Mouse (Mus musculus) olfactory bulb, adult 2 months (tissue): ENCODE measurements around the gene Gpr83. TPM values are rescaled to one million over a fixed set of nuclear protein-coding genes. Genes with fewer than 3 reads are reported as not detected.
"Not testable (repeated sequence)": the region's sequence is repeated elsewhere in the genome, so short reads cannot be mapped to it uniquely, and the experiment has no call there.

Experiments used
- H3K27ac ChIP-seq: fragments of 200-500 bp; 2 replicates; pipeline ENCODE4 v1.5.1; 2012; ENCODE audit warnings: low read depth, low read length; ENCODE audit not compliant: insufficient read depth
- H3K4me1 ChIP-seq: fragments of 200-500 bp; 2 replicates; pipeline ENCODE4 v1.6.1; 2012; ENCODE audit warnings: low read length; ENCODE audit not compliant: control insufficient read depth, insufficient read depth
- H3K4me3 ChIP-seq: fragments of 200-500 bp; 2 replicates; pipeline ENCODE4 v1.5.1; 2012; ENCODE audit warnings: mild to moderate bottlenecking, low read depth, low read length, moderate library complexity; ENCODE audit not compliant: insufficient read depth
- CTCF ChIP-seq: fragments of 200-500 bp; IDR thresholded peaks from 2 replicates; pipeline ENCODE4 v1.5.1; 2012; ENCODE audit warnings: low read depth, mild to moderate bottlenecking, low read length, moderate library complexity; ENCODE audit not compliant: insufficient read depth
- POLR2A ChIP-seq: fragments of 200-500 bp; IDR thresholded peaks from 2 replicates; pipeline ENCODE4 v1.6.1; 2012; ENCODE audit warnings: mild to moderate bottlenecking, low read depth, low read length, moderate library complexity; ENCODE audit not compliant: insufficient read depth
- WGBS: fragments of 180-500 bp; shearing (Covaris S2); methylation state at CpG from one replicate; pipeline ENCODE4 v1.1.7; 2018; 5-methylcytosine and 5-hydroxymethylcytosine counted together
- polyA plus RNA-seq: library from polyadenylated mRNA; stranded (reverse); fragments of >200 nt; gene quantifications from 2 replicates; pipeline ENCODE4 v1.2.4, GENCODE M21; 2012; ENCODE audit warnings: low replicate concordance; ENCODE audit not compliant: missing spikeins, insufficient read depth, insufficient read length

Gpr83 gene
- polyA plus RNA-seq, 1 experiment = not detected

DNA sequence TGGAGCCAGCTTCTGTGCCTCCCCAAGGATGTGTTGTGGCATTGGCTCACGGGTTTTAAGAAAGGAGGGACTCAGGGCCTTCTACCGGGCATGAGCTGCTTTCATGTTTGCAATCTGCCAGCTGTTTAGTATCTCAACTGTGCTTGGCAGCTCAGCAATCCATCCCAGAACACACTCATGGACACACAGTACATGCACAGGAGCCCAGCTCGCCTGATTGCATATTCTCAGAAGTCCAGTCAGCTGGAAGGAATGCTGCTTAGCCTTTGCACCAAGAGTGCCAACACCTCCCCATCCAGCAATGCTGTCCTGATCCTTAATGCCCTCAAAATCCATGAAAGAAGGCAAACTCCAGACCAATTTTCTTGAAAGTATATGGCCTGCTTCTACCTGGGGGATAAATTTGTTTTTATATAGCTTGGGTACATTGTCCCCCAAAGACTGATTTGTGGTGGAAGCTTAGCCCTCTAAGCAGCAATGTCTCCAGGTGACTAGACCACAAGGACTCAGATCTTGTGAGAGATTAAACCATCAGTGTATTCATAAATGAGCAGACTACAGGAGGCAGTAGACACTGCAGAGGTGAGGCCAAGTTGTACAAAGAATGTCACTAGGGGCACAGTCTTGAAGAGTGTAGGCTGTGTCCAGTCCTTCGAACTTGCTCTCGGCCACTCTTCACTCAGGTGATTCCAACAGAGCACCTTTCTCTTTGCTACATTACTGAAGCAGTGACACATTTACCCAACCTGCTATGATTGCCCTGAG is 15.9 kb downstream of the Gpr83 start:
- peaks cover 8% of the 10 kb centered on the region; the same call in 1 of the 2 replicates for H3K4me1 ChIP-seq
- WGBS = 74% methylated on average over 5 of the region's 5 CpGs
- TF ChIP-seq CTCF (no peak), POLR2A (no peak)
- H3K27ac ChIP-seq = no peak overlapping the region
- H3K4me3 ChIP-seq = no peak overlapping the region

DNA sequence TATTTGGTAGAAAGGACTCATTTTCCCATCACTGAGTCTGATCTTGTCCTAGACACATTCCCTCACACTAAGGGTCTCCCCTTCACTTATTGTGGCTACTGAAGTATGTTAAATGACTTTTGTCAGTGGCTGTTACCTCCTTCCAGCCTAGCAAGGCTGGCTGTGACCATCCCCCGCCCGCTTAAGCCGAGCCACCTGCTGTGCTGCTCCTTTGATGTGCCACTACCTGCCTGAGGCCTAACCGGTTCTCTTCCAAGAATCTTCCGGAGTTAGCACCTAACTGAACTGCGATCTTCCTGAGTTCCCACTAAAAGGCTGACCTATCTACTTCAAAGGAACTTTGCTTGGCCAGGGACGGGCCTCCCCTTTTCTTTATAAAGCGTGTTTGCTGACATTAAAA is 16.6 kb downstream of the Gpr83 start:
- WGBS = 74% methylated on average over 8 of the region's 8 CpGs
- not testable (repeated sequence) for H3K27ac ChIP-seq, H3K4me1 ChIP-seq, H3K4me3 ChIP-seq

DNA sequence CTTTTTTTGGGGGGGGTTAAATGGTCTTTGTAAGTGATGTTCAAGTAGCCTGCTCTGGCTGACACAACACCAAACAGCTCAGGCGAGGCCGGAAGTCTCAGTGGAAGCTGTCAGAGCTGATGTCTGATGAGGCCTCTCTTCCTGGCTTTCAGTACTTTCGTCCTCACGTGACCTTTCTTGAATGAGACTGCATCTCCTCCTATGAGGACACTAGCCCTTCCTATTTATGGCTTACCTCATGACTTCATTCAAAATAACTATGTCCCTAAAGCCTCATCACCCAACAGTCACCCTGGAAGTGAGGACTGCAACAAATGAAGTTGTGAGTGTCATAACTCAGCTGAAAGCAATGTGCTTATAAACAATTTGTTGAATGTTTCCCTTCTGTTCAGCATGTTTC is 24.6 kb downstream of the Gpr83 start:
- Histone ChIP-seq H3K4me3 (no peak overlapping the region), H3K4me1 (no peaks in the 10 kb centered on the region), H3K27ac (no peak overlapping the region)
- TF ChIP-seq POLR2A (no peak), CTCF (no peak)
- WGBS = 92% methylated on average over 4 of the region's 4 CpGs

DNA sequence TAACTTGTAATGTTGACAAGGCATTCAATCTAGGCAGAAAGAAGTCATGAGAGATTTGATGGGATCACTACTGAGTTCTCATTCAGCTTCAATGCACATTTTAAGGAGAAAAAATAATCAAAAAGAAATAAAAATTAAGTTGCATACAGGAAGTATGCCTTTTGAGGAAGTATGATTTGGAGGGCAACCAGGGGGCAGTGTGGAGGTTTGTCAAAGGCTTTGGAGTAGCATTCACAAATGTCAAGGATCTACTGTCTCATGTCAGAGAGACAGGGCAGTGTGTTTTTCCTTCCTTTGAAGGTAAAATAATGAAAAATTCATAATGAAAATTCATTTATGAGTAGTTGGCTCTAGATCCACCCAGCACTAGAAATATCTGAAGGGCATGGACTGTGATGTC is 25.1 kb downstream of the Gpr83 start:
- Histone ChIP-seq H3K4me3 (no peak overlapping the region), H3K4me1 (no peaks in the 10 kb centered on the region), H3K27ac (no peak overlapping the region)
- TF ChIP-seq POLR2A (no peak), CTCF (no peak)

DNA sequence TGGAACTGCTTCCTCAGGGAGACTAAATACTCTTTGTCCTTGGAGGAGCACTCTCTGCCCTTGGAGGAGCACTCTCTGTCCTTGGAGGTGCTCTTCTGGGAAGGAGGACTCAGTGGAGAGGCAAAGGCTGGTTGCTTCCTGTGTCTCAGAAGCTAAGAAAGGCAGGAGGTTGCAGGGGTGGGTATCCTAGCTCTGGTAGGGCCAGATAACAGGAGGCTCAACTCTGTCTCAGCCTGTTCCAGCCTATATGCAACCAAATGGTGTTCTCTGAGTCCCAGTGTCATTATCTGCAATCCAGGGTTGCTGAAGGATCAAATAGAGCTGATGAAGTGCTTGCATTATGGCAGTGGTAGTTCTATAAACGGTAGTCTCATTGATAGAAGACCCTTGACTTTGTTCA is 25.9 kb downstream of the Gpr83 start:
- WGBS = 90% methylated on average over 1 of the region's 1 CpGs
- no peak for TF ChIP-seq POLR2A
- TF ChIP-seq CTCF = no peak
- H3K4me3 ChIP-seq = no peak overlapping the region
- H3K4me1 ChIP-seq = no peaks in the 10 kb centered on the region
- no peak overlapping the region for H3K27ac ChIP-seq

DNA sequence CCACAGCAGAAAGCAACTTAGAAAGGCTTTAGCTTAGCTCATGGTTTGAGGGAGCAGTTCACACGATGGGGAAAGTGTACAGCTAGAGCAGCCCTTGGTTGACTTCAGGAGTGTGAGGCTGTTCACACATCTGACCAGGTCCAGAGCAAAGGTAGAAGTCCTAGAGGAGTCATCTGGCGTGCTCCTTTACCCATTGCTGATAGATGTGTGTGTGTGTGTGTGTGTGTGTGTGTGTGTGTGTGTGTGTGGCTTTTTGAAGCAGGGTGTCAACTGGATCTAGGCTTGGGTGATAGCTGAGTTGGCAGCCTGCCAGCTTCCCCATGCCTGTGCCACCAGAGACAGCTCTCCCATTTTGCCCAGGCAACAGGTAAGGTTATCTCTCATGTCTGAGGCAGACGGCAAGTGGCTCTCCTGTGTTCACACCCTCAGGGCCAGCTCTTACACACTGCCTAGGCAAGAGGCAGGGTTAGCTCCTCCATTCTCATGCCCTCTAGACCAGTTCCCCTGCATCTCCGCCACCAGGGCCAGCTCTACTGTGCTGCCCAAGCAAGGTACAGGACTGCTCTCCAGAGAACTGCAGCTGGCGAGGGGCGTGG is 27.9 kb downstream of the Gpr83 start:
- no peak overlapping the region for H3K4me3 ChIP-seq
- no peak overlapping the region for H3K27ac ChIP-seq
- H3K4me1 ChIP-seq = no peaks in the 10 kb centered on the region
- 93% methylated on average over 6 of the region's 6 CpGs for WGBS
- no peak for TF ChIP-seq POLR2A
- TF ChIP-seq CTCF = no peak

DNA sequence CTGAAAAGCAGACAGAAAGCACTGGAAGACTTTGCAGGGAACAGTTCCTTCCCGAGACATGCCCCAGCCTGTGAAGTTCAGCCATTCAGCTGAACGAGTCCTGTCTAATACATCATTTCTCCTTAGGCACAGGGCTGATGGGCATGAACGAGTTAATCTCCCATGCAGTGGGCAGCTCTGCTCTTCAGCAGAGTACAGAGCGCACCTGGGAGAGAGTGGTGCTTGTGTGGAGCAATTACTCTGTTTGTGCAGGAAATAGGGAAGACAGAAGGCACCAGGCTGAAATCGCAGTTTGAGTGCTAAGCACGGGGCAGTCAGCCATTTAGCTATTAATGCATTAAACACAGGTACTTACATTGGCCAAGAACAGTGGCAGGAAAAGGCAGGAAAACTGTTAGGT is 28.7 kb downstream of the Gpr83 start:
- 87% methylated on average over 6 of the region's 6 CpGs for WGBS
- no peak overlapping the region for H3K4me3 ChIP-seq
- TF ChIP-seq CTCF (no peak), POLR2A (no peak)
- H3K4me1 ChIP-seq = no peaks in the 10 kb centered on the region
- no peak overlapping the region for H3K27ac ChIP-seq

DNA sequence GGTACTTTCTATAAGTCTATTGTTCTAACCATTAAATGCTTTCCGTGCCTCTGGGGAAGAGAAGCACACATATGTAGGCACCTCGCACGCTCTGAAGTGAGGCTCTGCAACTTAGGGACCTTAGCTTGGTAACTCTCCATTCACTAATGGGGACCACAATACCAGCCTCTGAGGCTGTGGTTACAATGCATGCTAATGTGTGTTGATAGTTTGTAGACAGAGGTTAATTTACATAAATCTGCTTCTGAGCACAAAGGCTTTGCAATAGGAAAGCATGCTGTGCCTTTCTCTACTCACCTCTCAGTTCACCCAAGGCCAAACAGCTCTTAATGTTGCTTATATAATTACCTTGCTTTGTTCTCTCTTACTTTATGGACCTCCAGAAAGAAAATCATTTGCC is 30.7 kb downstream of the Gpr83 start:
- TF ChIP-seq POLR2A (no peak), CTCF (no peak)
- Histone ChIP-seq H3K4me3 (no peak overlapping the region), H3K4me1 (no peaks in the 10 kb centered on the region), H3K27ac (no peak overlapping the region)
- 59% methylated on average over 3 of the region's 3 CpGs for WGBS

DNA sequence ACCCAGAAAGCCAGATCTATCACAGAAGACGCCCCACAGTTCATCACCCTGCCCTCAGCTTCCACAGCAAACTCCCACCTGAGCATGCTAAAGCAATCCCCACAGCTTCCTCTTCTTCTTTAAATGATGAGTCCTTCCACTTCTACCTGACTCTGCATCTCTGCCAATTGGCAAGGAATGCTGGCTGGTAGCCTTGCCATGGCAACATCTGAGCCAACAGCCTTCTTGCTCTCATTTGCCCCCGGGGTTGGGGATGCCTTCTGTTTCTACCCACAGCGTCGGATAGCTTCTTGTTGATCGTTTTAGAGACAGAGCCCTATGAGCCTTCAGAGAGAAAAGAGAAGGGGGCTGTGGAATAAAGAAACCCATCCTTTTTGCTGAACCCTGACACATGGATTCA is 31.9 kb downstream of the Gpr83 start:
- Histone ChIP-seq H3K27ac (no peak overlapping the region), H3K4me1 (no peaks in the 10 kb centered on the region), H3K4me3 (no peak overlapping the region)
- WGBS = 44% methylated on average over 5 of the region's 5 CpGs
- TF ChIP-seq CTCF (no peak), POLR2A (no peak)

DNA sequence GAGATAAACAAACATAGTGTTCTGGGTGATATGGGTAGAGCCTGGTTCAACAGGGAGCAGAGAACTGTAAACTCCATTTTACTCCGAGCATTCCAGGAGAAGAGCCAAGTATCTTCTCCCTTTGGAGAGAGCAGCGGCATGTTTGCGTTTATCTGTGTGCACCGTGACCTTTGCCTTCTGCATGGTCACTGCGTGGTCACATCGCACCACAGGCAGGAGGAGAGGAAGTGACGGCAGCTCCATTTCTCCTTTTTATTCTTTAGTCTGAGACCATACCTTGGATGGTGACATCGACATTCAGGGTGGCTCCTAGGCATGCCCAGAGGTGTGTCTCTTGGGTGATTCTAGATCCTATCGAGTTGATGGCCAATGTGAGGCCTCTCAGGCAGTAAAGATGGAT is 33.4 kb downstream of the Gpr83 start:
- H3K4me3 ChIP-seq = no peak overlapping the region
- H3K4me1 ChIP-seq = no peaks in the 10 kb centered on the region
- H3K27ac ChIP-seq = no peak overlapping the region
- no peak for TF ChIP-seq POLR2A
- TF ChIP-seq CTCF = no peak
- 90% methylated on average over 9 of the region's 9 CpGs for WGBS
